ENCODE assay signal across 26 mouse cellular contexts in genomic region chr19:15849235-15849634, GRCm38 (mm10).
"Had no signal": no experiment of that assay in that cellular context is flagged by ENCODE, and none has a peak within 500 bp of the region (broad histone marks: within the 10 kb centered on the region; RNA-seq: fewer than 3 reads in every experiment).

No protein-coding gene starts in this region.

- H3K4me2 ChIP-seq: heart, embryonic 12.5 days; hindbrain, embryonic 12.5 days; hindbrain, embryonic 14.5 days; intestine, embryonic 15.5 days; limb, embryonic 13.5 days; limb, embryonic 15.5 days; liver, embryonic 12.5 days had no signal

- H3K36me3 ChIP-seq: heart, embryonic 10.5 days; heart, embryonic 12.5 days; hindbrain, embryonic 10.5 days; hindbrain, embryonic 12.5 days; intestine, embryonic 15.5 days; limb, embryonic 13.5 days; limb, embryonic 15.5 days; liver, embryonic 12.5 days had no signal

- ATAC-seq: hindbrain, embryonic 16.5 days; inflammation-experienced regulatory T-cells, adult 6 months; intestine, embryonic 15.5 days; intestine, postnatal 0 days; liver, embryonic 12.5 days had no signal

- H3K9me3 ChIP-seq: heart, embryonic 10.5 days; heart, embryonic 12.5 days; hindbrain, embryonic 10.5 days; hindbrain, embryonic 12.5 days; intestine, embryonic 15.5 days; limb, embryonic 13.5 days; limb, embryonic 15.5 days; liver, embryonic 12.5 days had no signal

- DNase-seq: gastrocnemius, postnatal 14 days; gastrocnemius, postnatal 36 days; heart, adult 2 months; heart, postnatal 10 days; heart, postnatal 4 days; kidney, adult 18-20 months; kidney, adult 8-10 months; kidney, postnatal 10 days; kidney, postnatal 25 days; kidney, postnatal 4 days; left cerebral cortex, postnatal 4 days had no signal

- H3K4me1 ChIP-seq: heart, embryonic 10.5 days; heart, embryonic 12.5 days; hindbrain, embryonic 10.5 days; hindbrain, embryonic 12.5 days; intestine, embryonic 15.5 days; limb, embryonic 13.5 days; limb, embryonic 15.5 days had no signal

- H3K4me3 ChIP-seq: heart, adult 2 months; heart, embryonic 10.5 days; heart, embryonic 12.5 days; hindbrain, embryonic 10.5 days; hindbrain, embryonic 12.5 days; intestine, embryonic 15.5 days; layer of hippocampus, adult 2 months; left cerebral cortex, adult 2 months; limb, embryonic 13.5 days; limb, embryonic 15.5 days; liver, embryonic 12.5 days had no signal

- H3K27ac ChIP-seq: heart, adult 2 months; heart, embryonic 10.5 days; hindbrain, embryonic 10.5 days; hindbrain, embryonic 12.5 days; hindbrain, embryonic 14.5 days; intestine, embryonic 15.5 days; layer of hippocampus, adult 2 months; left cerebral cortex, adult 2 months; limb, embryonic 13.5 days; limb, embryonic 15.5 days; liver, embryonic 12.5 days; liver, embryonic 14.5 days had no signal

- H3K9ac ChIP-seq: heart, embryonic 12.5 days; hindbrain, embryonic 12.5 days; hindbrain, embryonic 14.5 days; intestine, embryonic 15.5 days; limb, embryonic 13.5 days; limb, embryonic 15.5 days; liver, embryonic 12.5 days; liver, embryonic 14.5 days had no signal

- H3K27me3 ChIP-seq: heart, embryonic 12.5 days; hindbrain, embryonic 12.5 days; intestine, embryonic 15.5 days; limb, embryonic 13.5 days; limb, embryonic 15.5 days; liver, embryonic 12.5 days had no signal
